Mouse (Mus musculus) neural tube, embryonic 11.5 days (tissue): Measurements from ENCODE around the gene Cd274. TPM values are rescaled to one million over a fixed set of nuclear protein-coding genes. Genes with fewer than 3 reads are reported as not detected.

Experiments
- ATAC-seq: fragments of 200-750 bp; cut with Nextera tagmentation; 2 replicates; pipeline ENCODE4 v1.8.0; 2017; ENCODE audit warnings: moderate number of reproducible peaks, mild to moderate bottlenecking, moderate TSS enrichment, moderate library complexity; ENCODE audit not compliant: insufficient read depth, low FRiP score, low TSS enrichment
- DNase-seq: peaks from one replicate; pipeline ENCODE4 v3.0.0-alpha.2; 2015; ENCODE audit warnings: low spot score
- H3K27ac ChIP-seq: fragments of 300-500 bp; sonication (generic); 2 replicates; pipeline ENCODE4 v1.5.1; 2014; ENCODE audit warnings: low read depth, mild to moderate bottlenecking, low read length
- H3K27me3 ChIP-seq: fragments of 300-500 bp; sonication (generic); 2 replicates; pipeline ENCODE4 v1.6.1; 2014; ENCODE audit warnings: mild to moderate bottlenecking, low read length, mixed read lengths; ENCODE audit not compliant: control insufficient read depth, insufficient read depth
- H3K36me3 ChIP-seq: fragments of 300-500 bp; sonication (generic); 2 replicates; pipeline ENCODE4 v1.6.1; 2014; ENCODE audit warnings: mild to moderate bottlenecking, low read length, moderate library complexity, mixed read lengths; ENCODE audit not compliant: control insufficient read depth, insufficient read depth
- H3K4me1 ChIP-seq: fragments of 300-500 bp; sonication (generic); 2 replicates; pipeline ENCODE4 v1.6.1; 2014; ENCODE audit warnings: low read length, mixed read lengths; ENCODE audit not compliant: control insufficient read depth, insufficient read depth
- H3K4me2 ChIP-seq: fragments of 300-500 bp; sonication (generic); 2 replicates; pipeline ENCODE4 v1.6.1; 2014; ENCODE audit warnings: low read depth, mild to moderate bottlenecking, moderate library complexity
- H3K4me3 ChIP-seq: fragments of 300-500 bp; sonication (generic); 2 replicates; pipeline ENCODE4 v1.5.1; 2014; ENCODE audit warnings: low read depth, low read length
- H3K9ac ChIP-seq: fragments of 300-500 bp; sonication (generic); 2 replicates; pipeline ENCODE4 v1.6.1; 2014; ENCODE audit warnings: mild to moderate bottlenecking, low read length
- H3K9me3 ChIP-seq: fragments of 300-500 bp; sonication (generic); 2 replicates; pipeline ENCODE4 v1.6.1; 2016; ENCODE audit warnings: low read length; ENCODE audit not compliant: control insufficient read depth
- WGBS: fragments of 180-500 bp; shearing (Covaris S2); extraction: QIAGEN DNeasy Blood & Tissue Kit; methylation state at CpG from one replicate; pipeline ENCODE4 v1.1.7; 2014; 5-methylcytosine and 5-hydroxymethylcytosine counted together
- polyA plus RNA-seq: library from polyadenylated mRNA; unstranded; fragments of >200 nt; fragmentation: Nextera tagmentation; extraction: Ambion mirVana; gene quantifications from 2 replicates; pipeline ENCODE4 v1.2.1, GENCODE M21; 2014

The Cd274 gene
- polyA plus RNA-seq, 1 experiment from 2014 or later: 0.58 TPM

DNA sequence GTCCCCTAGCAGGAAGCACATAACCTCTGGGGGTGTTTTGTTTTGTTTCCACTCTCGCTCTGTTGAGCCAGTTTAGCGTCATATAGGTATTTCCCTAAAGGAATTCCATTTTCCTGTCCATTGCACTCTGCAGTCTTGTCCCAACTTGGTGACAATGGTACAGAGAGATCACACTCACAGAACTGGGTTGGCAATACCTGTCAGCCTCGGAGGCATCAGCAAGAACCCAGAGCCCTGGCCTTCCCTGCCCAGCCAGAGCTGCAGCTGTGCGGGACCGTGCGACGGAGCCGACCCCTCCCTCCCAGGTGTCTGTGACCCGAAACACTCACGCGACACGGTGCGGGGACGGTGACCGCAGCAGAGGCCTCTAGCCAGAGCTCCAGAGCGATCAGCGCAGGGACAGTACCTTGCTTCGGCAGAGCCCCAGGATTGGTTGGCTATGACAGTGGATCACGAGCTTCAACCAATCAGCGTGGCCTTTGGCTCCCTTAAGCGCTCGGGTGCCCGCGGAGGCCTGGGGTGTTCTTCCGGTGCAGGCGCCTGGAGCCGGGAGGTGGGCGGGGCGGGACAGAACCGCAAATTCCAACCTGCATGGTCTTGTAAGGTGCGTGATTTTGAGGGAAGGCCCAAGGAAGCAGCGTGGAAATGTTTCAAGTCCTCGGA lies 5.7 kb upstream of the Cd274 start:
- Histone ChIP-seq H3K4me3 (peak overlapping the region; percentile 60), H3K9me3 (no peaks in the 10 kb centered on the region), H3K27ac (no peak overlapping the region), H3K27me3 (no peaks in the 10 kb centered on the region), H3K4me2 (peak overlapping the region; percentile 79), H3K4me1 (no peaks in the 10 kb centered on the region), H3K36me3 (no peaks in the 10 kb centered on the region), H3K9ac (peak overlapping the region; percentile 70)
- 3% methylated on average over 33 of the region's 33 CpGs for WGBS
- ATAC-seq (peak; percentile 100), DNase-seq (peak; percentile 90)

DNA sequence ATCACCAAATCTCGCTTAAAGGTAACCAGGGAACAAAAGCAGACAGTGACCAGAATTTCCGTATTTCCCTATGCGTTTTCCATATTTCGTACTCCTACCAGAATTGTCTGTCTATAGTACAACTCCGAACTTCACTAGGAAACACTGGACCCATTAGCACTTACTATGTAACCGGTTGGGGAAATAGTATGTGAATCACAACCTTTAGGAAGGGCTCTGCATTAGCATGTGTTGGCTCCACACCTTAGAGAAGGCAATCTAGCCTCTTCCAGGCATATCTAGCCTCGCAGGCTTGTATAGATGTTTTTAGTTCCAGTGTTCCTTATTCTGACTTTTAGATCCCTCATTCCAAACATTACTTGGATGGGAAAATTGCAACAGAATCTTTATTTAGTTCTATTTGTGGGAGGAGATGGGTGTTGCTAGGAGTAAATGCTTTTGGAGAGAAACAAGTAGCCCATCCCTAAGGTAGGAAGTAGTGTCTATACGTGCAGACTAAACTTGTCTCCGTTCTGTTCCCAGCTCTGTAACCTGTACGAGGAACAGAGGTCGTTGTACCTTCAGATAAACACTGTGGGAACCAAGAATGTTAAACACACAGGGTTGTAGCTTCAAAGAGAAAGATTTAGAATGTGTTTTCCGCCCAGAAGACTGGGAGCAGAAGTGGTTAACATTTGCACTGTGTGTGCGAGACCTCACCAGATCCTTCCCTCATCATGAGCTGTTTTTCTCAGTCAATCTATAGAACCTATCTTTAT lies 4.9 kb upstream of the Cd274 start:
- Histone ChIP-seq H3K9ac (peak overlapping the region; percentile 70; the same call in 1 of the 2 replicates), H3K9me3 (no peaks in the 10 kb centered on the region), H3K4me3 (peak overlapping the region; percentile 60), H3K27ac (no peak overlapping the region), H3K27me3 (no peaks in the 10 kb centered on the region), H3K4me2 (peak overlapping the region; percentile 79), H3K4me1 (no peaks in the 10 kb centered on the region), H3K36me3 (no peaks in the 10 kb centered on the region)
- 49% methylated on average over 13 of the region's 13 CpGs for WGBS
- no peak for ATAC-seq
- no peak for DNase-seq

- Histone ChIP-seq H3K9ac (no peak overlapping the region), H3K4me2 (no peak overlapping the region), H3K36me3 (no peaks in the 10 kb centered on the region), H3K4me3 (no peak overlapping the region), H3K9me3 (no peaks in the 10 kb centered on the region), H3K27ac (no peak overlapping the region), H3K27me3 (no peaks in the 10 kb centered on the region), H3K4me1 (no peaks in the 10 kb centered on the region)
- ATAC-seq (no peak), DNase-seq (no peak)
- 90% methylated on average over 7 of the region's 7 CpGs for WGBS
Measured at GRCm38 (mm10) chr19:29363557-29363956, 3.7 kb upstream of the Cd274 start.

DNA sequence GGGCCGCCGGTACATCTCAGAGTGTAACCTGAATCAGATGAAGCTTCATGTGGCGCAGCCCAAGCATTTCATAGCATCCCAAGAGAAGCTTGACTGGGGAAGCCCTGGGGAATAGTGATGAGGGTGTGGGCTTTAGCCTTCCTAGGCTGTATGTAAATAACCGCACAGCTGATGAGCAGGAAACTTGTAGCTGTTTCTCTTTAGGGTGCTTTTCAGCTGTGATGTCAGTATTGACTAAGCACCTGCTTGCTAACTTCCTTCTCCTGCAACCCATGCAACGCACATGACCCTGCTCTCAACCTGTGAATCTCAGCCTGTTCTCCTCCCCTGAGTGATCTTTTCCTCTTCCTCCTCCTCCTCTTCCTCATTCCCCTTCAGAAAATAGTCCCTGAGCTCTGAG lies 3.2 kb upstream of the Cd274 start:
- Histone ChIP-seq H3K36me3 (no peaks in the 10 kb centered on the region), H3K9ac (no peak overlapping the region), H3K4me3 (no peak overlapping the region), H3K27me3 (no peaks in the 10 kb centered on the region), H3K4me2 (no peak overlapping the region), H3K4me1 (no peaks in the 10 kb centered on the region), H3K9me3 (no peaks in the 10 kb centered on the region), H3K27ac (no peak overlapping the region)
- ATAC-seq (no peak), DNase-seq (no peak)
- 85% methylated on average over 5 of the region's 5 CpGs for WGBS

DNA sequence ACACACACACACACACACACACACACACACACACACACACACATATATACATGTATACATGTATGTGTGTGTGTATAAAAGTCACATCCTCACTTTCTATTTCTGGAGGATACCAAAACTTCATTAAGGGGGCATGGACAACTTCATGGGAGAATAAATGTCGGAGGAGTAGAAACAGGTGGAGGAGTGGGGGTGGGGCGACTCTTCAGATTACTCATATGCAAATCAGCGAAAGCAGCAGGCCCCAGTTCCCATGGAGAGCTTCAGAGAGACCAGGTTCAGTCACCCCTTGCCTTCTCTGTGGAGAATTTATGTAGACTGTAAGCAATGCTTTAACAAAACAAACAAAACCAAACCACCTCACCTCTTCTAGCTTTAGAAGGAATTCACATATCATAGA lies 2.1 kb upstream of the Cd274 start:
- H3K9me3 ChIP-seq: no peaks in the 10 kb centered on the region
- 36% methylated on average over 3 of the region's 3 CpGs for WGBS
- ATAC-seq (no peak), DNase-seq (no peak)
- no peak overlapping the region for H3K4me3 ChIP-seq
- H3K4me2 ChIP-seq: no peak overlapping the region
- H3K27me3 ChIP-seq: no peaks in the 10 kb centered on the region
- H3K36me3 ChIP-seq: no peaks in the 10 kb centered on the region
- H3K4me1 ChIP-seq: no peaks in the 10 kb centered on the region
- H3K9ac ChIP-seq: no peak overlapping the region
- no peak overlapping the region for H3K27ac ChIP-seq

DNA sequence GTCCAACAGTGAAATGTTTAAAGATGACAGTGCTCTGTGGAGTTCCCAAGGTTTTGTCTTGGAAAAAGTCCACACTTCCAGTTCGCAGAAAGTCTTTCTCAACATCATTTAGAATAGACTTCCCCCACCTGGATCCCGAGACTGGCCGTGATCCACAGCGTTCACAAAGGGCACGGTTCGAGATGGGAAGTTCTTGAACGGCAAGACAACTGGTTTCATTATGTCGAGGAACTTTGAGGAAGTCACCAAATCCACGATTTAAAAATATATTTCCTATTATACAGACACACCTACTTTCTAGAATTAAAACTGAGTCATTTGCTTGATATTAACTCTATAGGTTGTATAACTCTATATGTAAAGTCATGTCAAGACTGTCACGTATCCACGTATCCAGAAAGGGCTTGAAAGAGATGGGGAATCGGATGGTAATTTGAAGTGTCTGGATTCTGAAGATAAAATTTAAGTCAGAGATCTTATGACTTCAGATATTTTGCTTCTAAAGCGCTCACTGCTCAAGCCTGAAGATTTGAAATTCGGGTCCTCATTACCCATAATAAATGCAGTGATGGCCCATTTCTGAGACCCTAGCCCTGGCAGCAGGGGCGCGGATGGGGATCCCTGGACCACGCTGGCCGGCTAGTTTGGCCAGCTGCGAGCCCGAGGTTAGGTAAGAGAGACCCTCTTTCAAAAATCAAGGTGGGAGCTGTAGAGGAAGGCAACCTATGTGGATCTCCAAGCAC lies 858 bp upstream of the Cd274 start:
- Histone ChIP-seq H3K36me3 (no peaks in the 10 kb centered on the region), H3K9ac (no peak overlapping the region; the same call in 1 of the 2 replicates)
- 63% methylated on average over 20 of the region's 20 CpGs for WGBS

DNA sequence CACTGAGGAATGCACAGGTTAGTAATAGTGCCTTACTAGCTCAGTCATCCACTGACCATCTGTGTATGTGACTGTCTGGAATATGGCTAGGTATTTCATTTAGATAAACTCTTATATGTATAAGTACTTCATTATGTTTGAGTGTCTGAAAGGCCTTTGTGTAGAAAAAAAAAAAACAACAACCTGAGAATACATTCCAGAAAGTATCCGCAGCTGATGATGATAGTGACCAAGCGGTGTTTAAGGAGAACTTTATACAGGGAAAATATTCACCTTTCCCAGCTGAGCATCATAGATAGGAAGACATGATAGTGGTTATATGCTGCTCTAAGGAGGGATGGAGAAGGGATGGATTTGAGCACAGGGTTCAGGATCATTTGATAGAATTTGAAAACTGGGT lies 786 bp downstream of the Cd274 start:
- H3K4me3 ChIP-seq: no peak overlapping the region
- no peaks in the 10 kb centered on the region for H3K36me3 ChIP-seq
- H3K4me2 ChIP-seq: no peak overlapping the region
- 94% methylated on average over 2 of the region's 2 CpGs for WGBS
- no peaks in the 10 kb centered on the region for H3K9me3 ChIP-seq
- no peak overlapping the region for H3K9ac ChIP-seq
- H3K27me3 ChIP-seq: no peaks in the 10 kb centered on the region
- ATAC-seq (no peak), DNase-seq (no peak)
- no peak overlapping the region for H3K27ac ChIP-seq
- no peaks in the 10 kb centered on the region for H3K4me1 ChIP-seq

More for the DNA sequence above, 858 bp upstream of the Cd274 start:
- Histone ChIP-seq H3K4me2 (peak overlapping the region; percentile 62), H3K4me1 (no peaks in the 10 kb centered on the region), H3K4me3 (peak overlapping the region; percentile 37), H3K9me3 (no peaks in the 10 kb centered on the region), H3K27me3 (no peaks in the 10 kb centered on the region), H3K27ac (no peak overlapping the region)
- no peak for ATAC-seq
- no peak for DNase-seq

GRCm38 (mm10) chr19:29368671-29369309 lies 1.5 kb downstream of the Cd274 start:
- DNase-seq: no peak
- H3K9ac ChIP-seq: no peak overlapping the region
- H3K4me1 ChIP-seq: no peaks in the 10 kb centered on the region
- no peak for ATAC-seq
- no peaks in the 10 kb centered on the region for H3K9me3 ChIP-seq
- H3K4me2 ChIP-seq: no peak overlapping the region
- H3K4me3 ChIP-seq: no peak overlapping the region
- 85% methylated on average over 3 of the region's 3 CpGs for WGBS
- no peaks in the 10 kb centered on the region for H3K27me3 ChIP-seq
- no peak overlapping the region for H3K27ac ChIP-seq
- no peaks in the 10 kb centered on the region for H3K36me3 ChIP-seq
